Comparison of ENCODE assay signal across 12 mouse cellular contexts in the genomic region with DNA sequence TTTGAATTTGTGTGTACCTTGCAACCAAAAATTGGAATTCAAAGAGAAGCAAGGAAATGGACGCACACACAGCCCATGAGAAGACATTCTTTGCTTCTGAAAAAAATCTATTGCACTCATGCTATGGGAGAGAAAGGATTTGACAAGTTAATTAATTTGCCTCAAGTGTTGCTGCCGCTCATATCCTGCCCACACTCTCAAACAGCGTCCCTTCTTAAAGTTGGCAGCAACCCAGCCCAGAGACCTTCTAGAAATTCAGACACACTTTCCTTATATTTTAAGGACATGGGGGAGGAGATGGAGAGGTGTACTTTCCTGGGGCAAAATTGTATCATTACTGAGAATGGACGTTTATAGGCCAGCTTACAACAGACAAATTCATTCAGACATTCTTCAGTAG.
"Had no signal": no experiment of that assay in that cellular context is flagged by ENCODE, and none has a peak within 500 bp of the region (broad histone marks: within the 10 kb centered on the region; RNA-seq: fewer than 3 reads in every experiment).

No protein-coding gene starts in this region.

- DNase-seq: gastrocnemius, adult 2 months; gastrocnemius, postnatal 10 days; gastrocnemius, postnatal 25 days; heart, adult 2 months; heart, postnatal 10 days; heart, postnatal 4 days; kidney, adult 18-20 months; kidney, adult 8-10 months; kidney, postnatal 10 days; kidney, postnatal 25 days; kidney, postnatal 4 days; liver had no signal
